Mouse (Mus musculus) CH12.LX (cell line): ENCODE results near the gene Washc3. TPM values are rescaled to one million over a fixed set of nuclear protein-coding genes. Genes with fewer than 3 reads are reported as not detected.

ENCODE experiments used
- DNase-seq: peaks from one replicate; pipeline ENCODE4 v3.0.0-alpha.2; 2013; ENCODE audit errors: extremely low read depth
- H3K27ac ChIP-seq: 2 replicates; pipeline ENCODE4 v1.5.1; 2012; ENCODE audit warnings: low read depth, mild to moderate bottlenecking, control low read depth, moderate library complexity; ENCODE audit not compliant: insufficient read depth
- H3K27me3 ChIP-seq: replicated peaks from 2 replicates; pipeline ENCODE3; 2012; ENCODE audit warnings: inconsistent platforms
- H3K36me3 ChIP-seq, 2 experiments: replicated peaks in 1 of 2; 2 replicates each; pipeline versions ENCODE3 to v1.6.1; 2012; ENCODE audit warnings: inconsistent platforms in 1 of 2, low read length in 1 of 2, mild to moderate bottlenecking in 1 of 2, mixed read lengths in 1 of 2, moderate library complexity in 1 of 2; ENCODE audit not compliant: control insufficient read depth in 1 of 2, insufficient read depth in 1 of 2
- H3K4me1 ChIP-seq, 2 experiments: 2 replicates each; pipeline ENCODE4 v1.6.1; 2012; ENCODE audit warnings: inconsistent platforms in 1 of 2, moderate library complexity in 1 of 2; ENCODE audit not compliant: insufficient read depth in 2 of 2, control insufficient read depth in 1 of 2
- H3K4me2 ChIP-seq: 2 replicates; pipeline ENCODE4 v1.6.1; 2012; ENCODE audit warnings: low read depth, mild to moderate bottlenecking, control low read depth; ENCODE audit not compliant: poor library complexity, insufficient read depth, severe bottlenecking
- H3K4me3 ChIP-seq, 3 experiments: fragments of 150-350 bp in 1 of 3; sonication (generic) in 1 of 3; replicated peaks in 1 of 3; 2 replicates each; pipeline versions ENCODE3 to v1.5.1; 2011 to 2012; ENCODE audit warnings: low read depth in 2 of 3, low read length in 2 of 3, mild to moderate bottlenecking in 2 of 3, moderate library complexity in 2 of 3, control low read depth in 1 of 3, improper control_type of control experiment in 1 of 3, inconsistent platforms in 1 of 3, mixed read lengths in 1 of 3; ENCODE audit not compliant: poor library complexity in 1 of 3
- H3K79me2 ChIP-seq: replicated peaks from 2 replicates; pipeline ENCODE4 v1.6.1; 2012; ENCODE audit warnings: mild to moderate bottlenecking, moderate library complexity; ENCODE audit not compliant: control insufficient read depth, poor library complexity, insufficient read depth, severe bottlenecking; ENCODE audit errors: extremely low read depth
- H3K9ac ChIP-seq: 2 replicates; pipeline ENCODE4 v1.6.1; 2012; ENCODE audit warnings: low read depth, mild to moderate bottlenecking, control low read depth, moderate library complexity; ENCODE audit not compliant: insufficient read depth
- H3K9me3 ChIP-seq: replicated peaks from 2 replicates; pipeline ENCODE3; 2012; ENCODE audit warnings: low read length, inconsistent platforms, mixed read lengths
- CHD1 ChIP-seq: IDR thresholded peaks from 2 replicates; pipeline ENCODE4 v1.6.1; 2012; ENCODE audit warnings: low read depth, low read length, improper control_type of control experiment, inconsistent platforms
- CHD2 ChIP-seq: IDR thresholded peaks from 2 replicates; pipeline ENCODE4 v1.6.1; 2011; ENCODE audit warnings: low read length, improper control_type of control experiment
- CTCF ChIP-seq, 2 experiments: IDR thresholded peaks in 1 of 2; conservative IDR thresholded peaks in 1 of 2; 2 replicates each; pipeline ENCODE4 v1.5.1; 2011 to 2012; ENCODE audit warnings: low read depth in 2 of 2, low read length in 2 of 2, improper control_type of control experiment in 1 of 2, inconsistent platforms in 1 of 2, mild to moderate bottlenecking in 1 of 2, moderate library complexity in 1 of 2
- ELF1 ChIP-seq: IDR thresholded peaks from 2 replicates; pipeline ENCODE4 v1.6.1; 2014; ENCODE audit warnings: low read depth, mild to moderate bottlenecking, inconsistent platforms, low read length, improper control_type of control experiment
- EP300 ChIP-seq: IDR thresholded peaks from 2 replicates; pipeline ENCODE4 v1.6.1; 2011; ENCODE audit warnings: low read length, improper control_type of control experiment
- ETS1 ChIP-seq: conservative IDR thresholded peaks from 2 replicates; pipeline ENCODE4 v1.6.1; 2012; ENCODE audit warnings: low read depth, mild to moderate bottlenecking, inconsistent platforms, low read length, improper control_type of control experiment, moderate library complexity
- IRF4 ChIP-seq: IDR thresholded peaks from 2 replicates; pipeline ENCODE4 v1.6.1; 2014; ENCODE audit warnings: low read depth, mild to moderate bottlenecking, inconsistent platforms, low read length, improper control_type of control experiment
- JUN ChIP-seq: IDR thresholded peaks from 2 replicates; pipeline ENCODE4 v1.6.1; 2011; ENCODE audit warnings: low read depth, mild to moderate bottlenecking, low read length, improper control_type of control experiment, moderate library complexity; ENCODE audit not compliant: insufficient read depth
- MAX ChIP-seq: IDR thresholded peaks from 2 replicates; pipeline ENCODE4 v1.6.1; 2011; ENCODE audit warnings: low read length, improper control_type of control experiment
- MEF2A ChIP-seq: IDR thresholded peaks from 2 replicates; pipeline ENCODE4 v1.6.1; 2014; ENCODE audit warnings: low read depth, mild to moderate bottlenecking, inconsistent platforms, low read length, improper control_type of control experiment, borderline replicate concordance
- MYC ChIP-seq: IDR thresholded peaks from 2 replicates; pipeline ENCODE4 v1.6.1; 2011; ENCODE audit warnings: low read depth, mild to moderate bottlenecking, improper control_type of control experiment, low read length
- NRF1 ChIP-seq: IDR thresholded peaks from 2 replicates; pipeline ENCODE4 v1.6.1; 2014; ENCODE audit warnings: low read depth, mild to moderate bottlenecking, inconsistent platforms, low read length, improper control_type of control experiment, moderate library complexity
- POLR2A ChIP-seq: IDR thresholded peaks from 2 replicates; pipeline ENCODE4 v1.6.1; 2011; ENCODE audit warnings: low read depth, mild to moderate bottlenecking, improper control_type of control experiment, low read length
- POLR2AphosphoS2 ChIP-seq: IDR thresholded peaks from 2 replicates; pipeline ENCODE4 v1.6.1; 2011; ENCODE audit warnings: low read depth, low read length, improper control_type of control experiment
- RAD21 ChIP-seq: IDR thresholded peaks from 2 replicates; pipeline ENCODE4 v1.6.1; 2011; ENCODE audit warnings: low read depth, mild to moderate bottlenecking, low read length, improper control_type of control experiment, moderate library complexity
- SMC3 ChIP-seq: IDR thresholded peaks from 2 replicates; pipeline ENCODE4 v1.6.1; 2011; ENCODE audit warnings: low read depth, low read length, improper control_type of control experiment
- TCF12 ChIP-seq: IDR thresholded peaks from 2 replicates; pipeline ENCODE4 v1.6.1; 2014; ENCODE audit warnings: low read depth, mild to moderate bottlenecking, inconsistent platforms, low read length, improper control_type of control experiment
- USF1 ChIP-seq: IDR thresholded peaks from 2 replicates; pipeline ENCODE4 v1.6.1; 2014; ENCODE audit warnings: low read depth, mild to moderate bottlenecking, inconsistent platforms, low read length, improper control_type of control experiment
- ZNF384 ChIP-seq: IDR thresholded peaks from 2 replicates; pipeline ENCODE4 v1.6.1; 2012; ENCODE audit warnings: low read depth, low read length, improper control_type of control experiment, inconsistent platforms
- dilution Hi-C: fragments of 300-500 bp; cut with MboI; formaldehyde crosslinking; loops from 2 replicates; pipeline ENCODE4 v1.14.3; 2020; ENCODE audit warnings: low sequenced_read_pairs; ENCODE audit not compliant: extremely low pct_unique_long_range_greater_than_20kb, extremely low pct_ligation_motif_present
- in situ Hi-C: fragments of 300-500 bp; cut with MboI; formaldehyde crosslinking; loops from 3 replicates; pipeline ENCODE4 v1.14.3; 2019; ENCODE audit warnings: low sequenced_read_pairs, low pct_ligation_motif_present, low pct_unique_long_range_greater_than_20kb, mixed read lengths
- polyA plus RNA-seq: library from polyadenylated mRNA; unstranded; fragments of >175 nt; gene quantifications from 2 replicates; pipeline ENCODE4 v1.2.1, GENCODE M21; 2012; ENCODE audit warnings: low read depth; ENCODE audit not compliant: insufficient read length
- total RNA-seq, 2 experiments: library from RNA; depleted of rRNA; stranded (reverse); fragments of 300-350 nt in 1 of 2; fragments of >200 nt in 1 of 2; gene quantifications; 2 replicates each; pipeline ENCODE4 v1.2.3; 2012 to 2014

Gene Washc3
- total and polyA plus RNA-seq, 3 experiments = 65.4 to 134 (median 71.8) TPM

DNA sequence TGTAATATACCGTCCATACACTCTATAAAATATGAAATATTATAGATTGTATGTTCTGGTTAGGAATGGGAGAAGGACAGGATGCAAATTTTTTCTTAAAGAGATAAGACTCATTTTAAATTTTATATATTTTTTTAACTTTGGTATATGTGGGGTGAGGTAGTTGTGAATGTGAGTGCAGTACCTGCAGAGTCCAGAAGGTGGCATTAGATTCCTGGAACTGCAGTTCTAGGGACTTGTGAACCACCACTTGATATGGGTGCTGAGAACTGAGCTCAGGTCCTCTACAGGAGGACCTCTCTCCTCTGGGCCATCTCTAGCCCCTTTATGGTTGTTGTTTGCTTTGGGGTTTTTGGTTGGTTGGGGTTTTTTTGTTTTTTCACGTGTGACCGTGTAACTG, 34.7 kb upstream of the Washc3 start:
- Histone ChIP-seq H3K27ac (no peak overlapping the region), H3K4me3 (no peak overlapping the region), H3K9ac (no peak overlapping the region), H3K36me3 (peaks cover 23 to 62% of the 10 kb centered on the region in 2 experiments), H3K4me2 (no peak overlapping the region), H3K4me1 (no peaks in the 10 kb centered on the region), H3K9me3 (peaks cover 2% of the 10 kb centered on the region), H3K79me2 (no peaks in the 10 kb centered on the region), H3K27me3 (no peaks in the 10 kb centered on the region)
- dilution Hi-C loops = no loop called here
- in situ Hi-C loops = no loop called here
- no peak for DNase-seq
- TF ChIP-seq RAD21 (no peak; the same call in 1 of the 2 replicates), CTCF (conservative IDR thresholded peaks at IDR 0.05 in 1 of 2, IDR thresholded peaks at IDR 0.05 in 1 of 2; ENCODE audit: low read depth in 2 of 2, low read length in 2 of 2) (peak; percentile 24 to 40; a peak in 2 of 4 replicates), SMC3 (0 out of 2 replicates have a peak, but pooled peaks have one; percentile 8)
- TF ChIP-seq, all 38 proteins: peak for 2

DNA sequence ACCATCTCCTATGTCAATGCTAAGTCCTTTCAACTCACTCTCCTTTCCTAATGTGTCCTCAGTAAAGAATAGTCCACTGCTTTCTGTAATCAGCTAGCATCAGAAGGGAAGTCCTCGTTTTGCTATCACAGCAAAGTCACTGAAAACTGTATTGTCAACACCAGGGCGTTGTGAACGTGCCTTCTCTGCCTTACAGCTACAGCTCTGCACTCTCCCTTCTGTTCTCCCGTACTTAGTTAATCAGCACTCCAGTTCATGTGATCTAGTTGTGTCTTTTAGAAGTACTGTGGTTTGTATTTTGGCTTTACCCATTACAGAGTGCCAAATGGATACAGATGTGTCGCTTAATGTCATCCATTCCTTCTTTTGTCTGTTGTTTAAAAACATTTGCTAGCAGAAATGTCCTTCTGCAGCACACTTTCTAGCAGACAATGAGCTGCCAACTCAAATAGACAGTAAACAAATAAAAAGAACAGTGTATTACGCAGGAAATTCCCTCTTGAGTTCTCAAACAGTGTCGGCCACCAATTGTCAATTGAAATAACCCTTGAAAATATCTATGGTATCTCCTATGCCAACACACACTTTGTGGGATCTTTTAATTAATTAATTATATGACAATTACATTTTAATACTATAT, 33.3 kb upstream of the Washc3 start:
- in situ Hi-C loops (no loop called here), dilution Hi-C loops (no loop called here)
- no peaks in the 10 kb centered on the region for H3K79me2 ChIP-seq
- no peak for DNase-seq
- no peak overlapping the region for H3K9ac ChIP-seq
- H3K36me3 ChIP-seq = peaks cover 22 to 66% of the 10 kb centered on the region in 2 experiments
- H3K27ac ChIP-seq = no peak overlapping the region
- H3K9me3 ChIP-seq = peaks cover 2% of the 10 kb centered on the region
- H3K4me2 ChIP-seq = no peak overlapping the region
- TF ChIP-seq POLR2AphosphoS2 (no peak), IRF4 (no peak), TCF12 (no peak), MAX (no peak), MYC (no peak), JUN (no peak), CHD2 (no peak), POLR2A (no peak), ETS1 (no peak), USF1 (no peak), MEF2A (no peak), NRF1 (no peak), EP300 (no peak), ELF1 (no peak), SMC3 (no peak), CHD1 (no peak), ZNF384 (no peak)
- no peak overlapping the region for H3K4me3 ChIP-seq
- H3K27me3 ChIP-seq = no peaks in the 10 kb centered on the region
- H3K4me1 ChIP-seq = no peaks in the 10 kb centered on the region
